Mouse (Mus musculus) hindbrain, embryonic 13.5 days (tissue): Measurements from ENCODE around the gene Plekhs1. TPM values are rescaled to one million over a fixed set of nuclear protein-coding genes. Genes with fewer than 3 reads are reported as not detected.

Source experiments
- ATAC-seq: fragments of 200-750 bp; cut with Nextera tagmentation; 2 replicates; pipeline ENCODE4 v1.8.0; 2017; ENCODE audit warnings: moderate TSS enrichment; ENCODE audit not compliant: low FRiP score
- H3K27ac ChIP-seq: fragments of 300-500 bp; sonication (generic); 2 replicates; pipeline ENCODE4 v1.5.1; 2015; ENCODE audit warnings: inconsistent platforms, mild to moderate bottlenecking, moderate library complexity
- H3K27me3 ChIP-seq: fragments of 300-500 bp; sonication (generic); 2 replicates; pipeline ENCODE4 v1.6.1; 2015; ENCODE audit warnings: mild to moderate bottlenecking, inconsistent platforms
- H3K36me3 ChIP-seq: fragments of 300-500 bp; sonication (generic); 2 replicates; pipeline ENCODE4 v1.6.1; 2015; ENCODE audit warnings: mild to moderate bottlenecking, inconsistent platforms
- H3K4me1 ChIP-seq: fragments of 300-500 bp; sonication (generic); replicated peaks from 2 replicates; pipeline ENCODE4 v1.6.1; 2015; ENCODE audit warnings: inconsistent platforms
- H3K4me2 ChIP-seq: fragments of 300-500 bp; sonication (generic); 2 replicates; pipeline ENCODE4 v1.6.1; 2015; ENCODE audit warnings: inconsistent platforms, mild to moderate bottlenecking, moderate library complexity
- H3K4me3 ChIP-seq: fragments of 300-500 bp; sonication (generic); 2 replicates; pipeline ENCODE4 v1.5.1; 2015; ENCODE audit warnings: mild to moderate bottlenecking, inconsistent platforms
- H3K9ac ChIP-seq: fragments of 300-500 bp; sonication (generic); 2 replicates; pipeline ENCODE4 v1.6.1; 2015; ENCODE audit warnings: mild to moderate bottlenecking, inconsistent platforms
- H3K9me3 ChIP-seq: fragments of 300-500 bp; sonication (generic); 2 replicates; pipeline ENCODE4 v1.6.1; 2016; ENCODE audit warnings: inconsistent platforms
- WGBS: fragments of 180-500 bp; shearing (Covaris S2); methylation state at CpG from one replicate; pipeline ENCODE4 v1.1.7; 2015; 5-methylcytosine and 5-hydroxymethylcytosine counted together
- polyA plus RNA-seq: library from polyadenylated mRNA; unstranded; fragments of >200 nt; fragmentation: Nextera tagmentation; extraction: Ambion mirVana; gene quantifications from 2 replicates; pipeline ENCODE4 v1.2.1, GENCODE M21; 2015

Gene Plekhs1
- polyA plus RNA-seq: 0.09 and 0.16 TPM in 2 replicates

DNA sequence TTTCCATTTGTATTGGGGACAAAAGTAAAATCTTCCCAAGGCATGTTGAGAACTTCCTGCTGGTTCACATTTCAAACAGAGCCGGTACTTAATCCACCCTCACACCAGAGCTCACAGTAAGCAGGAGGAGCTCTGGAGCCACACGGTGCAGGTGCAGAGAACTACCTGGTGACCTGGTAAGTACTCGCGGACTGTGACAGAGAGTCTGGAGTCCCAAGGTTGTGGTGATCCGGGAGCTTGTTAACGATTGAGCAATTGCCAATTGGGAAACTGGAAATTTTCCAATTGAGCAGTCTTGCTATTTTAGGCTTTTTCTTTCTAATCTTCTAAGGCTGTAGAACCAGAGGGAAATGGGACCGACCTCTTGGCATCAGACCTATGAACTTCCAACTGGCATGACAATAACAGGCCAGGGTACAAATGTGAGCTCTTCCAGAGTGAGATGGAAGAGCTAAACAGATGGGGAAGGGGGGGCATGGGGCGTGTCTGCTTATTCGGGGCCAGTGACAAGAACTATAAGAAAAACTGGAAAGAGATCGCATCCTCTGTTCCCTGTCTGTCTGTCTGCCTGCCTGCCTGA is at the start of gene Plekhs1:
TSS of gene Plekhs1 (plus strand) at position 119 of the 580 bp plus-strand sequence.
- Histone ChIP-seq H3K9me3 (no peaks in the 10 kb centered on the region), H3K36me3 (no peaks in the 10 kb centered on the region), H3K4me1 (no peaks in the 10 kb centered on the region), H3K4me3 (no peak within 1 kb of the TSS), H3K27ac (no peak within 1 kb of the TSS), H3K9ac (no peak within 1 kb of the TSS), H3K4me2 (no peak within 1 kb of the TSS), H3K27me3 (no peaks in the 10 kb centered on the region)
- 67% methylated on average over 10 of the region's 10 CpGs for WGBS
- ATAC-seq: no peak

DNA sequence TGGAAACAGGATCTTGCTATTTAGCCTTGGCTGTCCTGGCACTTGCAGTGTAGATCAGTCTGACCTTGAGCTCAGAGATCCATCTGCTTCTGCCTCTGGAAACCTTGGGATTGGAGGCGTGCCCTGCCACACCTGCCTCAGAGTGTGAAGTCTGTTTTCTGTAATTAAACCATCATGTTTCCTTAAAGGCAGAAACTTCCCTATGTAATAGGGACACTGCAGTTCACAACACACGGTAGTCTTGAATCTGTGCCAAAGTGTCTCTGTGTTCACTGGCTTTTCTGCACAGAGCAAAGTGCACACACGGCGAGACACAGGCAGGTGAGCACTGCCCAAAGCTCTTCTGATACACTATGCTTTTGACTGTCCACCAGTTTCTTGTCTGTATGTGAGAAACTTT is 43.0 kb upstream of the Plekhs1 start:
- Histone ChIP-seq H3K27ac (no peak overlapping the region), H3K36me3 (no peaks in the 10 kb centered on the region), H3K4me1 (peaks cover 3% of the 10 kb centered on the region), H3K27me3 (no peaks in the 10 kb centered on the region), H3K9me3 (no peaks in the 10 kb centered on the region), H3K4me3 (no peak overlapping the region), H3K9ac (no peak overlapping the region), H3K4me2 (no peak overlapping the region)
- ATAC-seq: no peak
- 88% methylated on average over 4 of the region's 4 CpGs for WGBS

DNA sequence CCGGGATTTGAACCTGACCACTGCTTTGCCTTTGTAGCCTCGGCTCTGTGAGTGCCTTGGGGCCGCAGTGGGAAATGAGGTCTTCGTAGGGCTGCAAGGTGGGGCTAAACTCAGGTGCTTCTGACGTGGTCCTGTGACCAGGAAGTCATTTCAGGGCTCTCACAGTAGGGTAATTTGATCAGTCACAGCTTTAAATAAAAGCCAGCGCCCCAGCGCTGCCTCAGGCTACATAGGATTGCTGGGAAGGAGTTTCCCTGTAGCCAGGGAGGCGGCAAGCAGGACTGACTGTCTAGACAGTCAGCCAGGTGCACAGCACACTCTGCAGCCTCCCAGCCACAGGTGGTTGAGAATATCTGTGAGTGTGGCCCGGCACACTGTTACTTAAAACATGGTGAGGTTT is 42.0 kb upstream of the Plekhs1 start:
- no peak overlapping the region for H3K4me2 ChIP-seq
- no peak for ATAC-seq
- H3K4me1 ChIP-seq: peaks cover 12% of the 10 kb centered on the region
- H3K4me3 ChIP-seq: no peak overlapping the region
- H3K9me3 ChIP-seq: no peaks in the 10 kb centered on the region
- peaks cover 3% of the 10 kb centered on the region; the same call in 1 of the 2 replicates for H3K27me3 ChIP-seq
- WGBS: 80% methylated on average over 9 of the region's 9 CpGs
- no peak overlapping the region for H3K9ac ChIP-seq
- H3K27ac ChIP-seq: no peak overlapping the region
- no peaks in the 10 kb centered on the region for H3K36me3 ChIP-seq

- peaks cover 21% of the 10 kb centered on the region for H3K4me1 ChIP-seq
- H3K27ac ChIP-seq: no peak overlapping the region
- no peak overlapping the region for H3K4me3 ChIP-seq
- no peak overlapping the region for H3K4me2 ChIP-seq
- 86% methylated on average over 3 of the region's 3 CpGs for WGBS
- H3K27me3 ChIP-seq: peaks cover 3% of the 10 kb centered on the region; the same call in 1 of the 2 replicates
- no peak for ATAC-seq
- no peaks in the 10 kb centered on the region for H3K9me3 ChIP-seq
- H3K9ac ChIP-seq: no peak overlapping the region
- no peaks in the 10 kb centered on the region for H3K36me3 ChIP-seq
Measured at GRCm38 (mm10) chr19:56420345-56420744, 41.1 kb upstream of the Plekhs1 start.

DNA sequence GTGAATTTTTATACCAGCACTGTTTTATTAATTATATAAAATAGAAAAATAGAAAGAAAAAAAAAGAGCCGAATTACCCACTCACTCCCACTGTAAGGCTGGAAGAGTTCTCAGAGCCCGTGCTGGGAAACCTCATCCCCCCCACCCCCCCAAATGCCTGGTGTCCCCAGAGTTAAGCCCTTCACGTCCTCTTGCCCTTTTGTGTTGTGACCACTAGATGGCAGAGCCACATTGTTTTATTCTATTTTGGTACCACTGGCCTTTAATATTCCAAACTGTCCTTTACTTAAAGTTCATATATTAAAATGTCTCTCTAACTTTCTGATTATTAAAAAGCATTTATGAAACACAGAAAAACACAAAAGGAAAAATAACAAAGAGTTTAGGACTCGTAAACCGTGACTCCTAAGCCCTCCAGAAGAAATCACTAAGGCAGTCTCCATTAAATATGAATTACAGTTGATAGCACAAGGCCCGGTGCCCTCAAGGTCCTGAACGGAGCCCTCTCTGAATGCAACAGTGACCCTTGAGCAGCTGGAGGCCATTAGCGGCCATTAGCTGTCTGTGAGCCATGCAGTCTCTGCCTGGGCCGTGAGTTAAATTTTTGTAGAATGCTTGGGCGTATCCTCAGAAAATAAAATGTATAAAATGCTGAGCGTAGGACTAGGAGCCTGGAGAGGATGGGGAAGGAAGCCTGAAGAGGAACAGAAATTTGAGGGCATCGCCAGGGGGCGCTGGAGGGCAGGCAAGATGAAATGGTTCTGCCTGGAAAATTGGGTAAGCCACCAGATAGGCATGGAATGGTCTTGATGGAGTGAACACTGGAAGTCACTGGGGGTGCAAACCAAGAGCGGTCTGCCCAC is 38.7 kb upstream of the Plekhs1 start:
- peak; percentile 66; the same call in 1 of the 2 replicates for ATAC-seq
- no peaks in the 10 kb centered on the region for H3K9me3 ChIP-seq
- no peak overlapping the region for H3K4me2 ChIP-seq
- H3K4me3 ChIP-seq: no peak overlapping the region
- peaks cover 3% of the 10 kb centered on the region; the same call in 1 of the 2 replicates for H3K27me3 ChIP-seq
- no peak overlapping the region for H3K9ac ChIP-seq
- H3K4me1 ChIP-seq: peaks cover 26% of the 10 kb centered on the region
- H3K36me3 ChIP-seq: no peaks in the 10 kb centered on the region
- no peak overlapping the region for H3K27ac ChIP-seq
- 33% methylated on average over 14 of the region's 14 CpGs for WGBS

DNA sequence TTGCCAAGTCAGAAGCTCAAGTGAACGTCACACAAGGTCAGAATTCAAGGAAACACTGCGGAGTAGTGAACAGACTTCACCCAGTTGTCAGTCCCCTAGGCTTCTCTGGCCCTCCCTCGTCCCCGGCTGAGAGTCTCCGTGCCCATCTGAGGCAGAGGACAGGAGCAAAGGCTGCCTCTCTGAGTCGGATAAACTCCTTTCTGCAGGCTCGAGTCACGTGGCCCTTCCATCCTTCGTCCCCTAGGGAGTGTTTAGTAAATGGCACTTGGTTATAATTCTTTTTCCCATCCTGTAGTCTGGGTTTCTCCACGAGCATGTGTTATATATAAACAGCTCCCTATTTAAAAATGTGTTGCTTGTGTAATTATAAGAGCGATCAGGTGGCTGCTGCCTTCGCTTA is 38.1 kb upstream of the Plekhs1 start:
- Histone ChIP-seq H3K4me2 (peak overlapping the region; percentile 21; the same call in 1 of the 2 replicates), H3K36me3 (no peaks in the 10 kb centered on the region), H3K4me1 (peaks cover 26% of the 10 kb centered on the region), H3K9me3 (no peaks in the 10 kb centered on the region), H3K4me3 (no peak overlapping the region), H3K9ac (peak overlapping the region; percentile 19; the same call in 1 of the 2 replicates), H3K27ac (no peak overlapping the region), H3K27me3 (peaks cover 3% of the 10 kb centered on the region; the same call in 1 of the 2 replicates)
- 48% methylated on average over 12 of the region's 12 CpGs for WGBS
- ATAC-seq: no peak

DNA sequence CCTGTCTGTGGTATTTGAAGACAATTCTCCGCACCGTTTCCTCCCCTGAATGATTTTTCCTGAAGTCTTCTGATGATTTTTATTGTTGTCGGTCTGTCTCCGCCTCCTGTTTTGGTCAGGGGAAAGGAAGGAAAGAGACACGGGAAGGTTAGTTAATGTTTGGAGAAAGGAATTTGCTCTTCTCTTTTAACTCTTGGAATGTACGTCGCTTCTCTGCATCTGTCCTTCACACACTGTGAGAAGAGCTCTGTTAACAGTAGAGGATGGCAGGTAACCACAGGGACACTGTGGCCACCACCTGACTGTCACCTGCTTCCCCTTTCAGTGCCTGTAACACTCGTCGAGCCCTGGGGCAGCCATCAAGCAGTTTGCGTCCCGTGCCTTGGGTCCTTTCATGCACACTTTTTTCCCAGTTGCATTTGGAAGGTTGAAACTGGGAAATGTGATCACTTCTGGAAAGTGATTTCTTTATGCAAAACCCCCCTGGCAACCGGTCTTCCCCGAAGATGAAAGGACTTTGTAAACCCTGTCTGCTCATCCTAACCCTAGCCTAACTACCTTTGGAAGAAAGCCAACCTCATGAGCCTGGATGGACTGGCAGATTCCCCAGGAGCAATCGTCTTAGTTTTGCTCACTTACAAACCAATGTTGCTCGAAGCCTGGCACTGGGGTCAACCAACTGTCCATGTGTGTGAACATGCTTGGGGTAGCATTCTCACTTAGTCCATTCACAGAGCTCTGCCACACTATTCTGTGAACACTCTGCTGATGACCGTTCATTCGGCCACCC is 36.6 kb upstream of the Plekhs1 start:
- no peak overlapping the region for H3K27ac ChIP-seq
- no peaks in the 10 kb centered on the region for H3K36me3 ChIP-seq
- 70% methylated on average over 17 of the region's 17 CpGs for WGBS
- no peak overlapping the region for H3K4me2 ChIP-seq
- no peaks in the 10 kb centered on the region; the same call in 1 of the 2 replicates for H3K9me3 ChIP-seq
- no peak for ATAC-seq
- no peak overlapping the region for H3K4me3 ChIP-seq
- H3K4me1 ChIP-seq: peaks cover 26% of the 10 kb centered on the region
- no peak overlapping the region for H3K9ac ChIP-seq
- peaks cover 3% of the 10 kb centered on the region; the same call in 1 of the 2 replicates for H3K27me3 ChIP-seq

DNA sequence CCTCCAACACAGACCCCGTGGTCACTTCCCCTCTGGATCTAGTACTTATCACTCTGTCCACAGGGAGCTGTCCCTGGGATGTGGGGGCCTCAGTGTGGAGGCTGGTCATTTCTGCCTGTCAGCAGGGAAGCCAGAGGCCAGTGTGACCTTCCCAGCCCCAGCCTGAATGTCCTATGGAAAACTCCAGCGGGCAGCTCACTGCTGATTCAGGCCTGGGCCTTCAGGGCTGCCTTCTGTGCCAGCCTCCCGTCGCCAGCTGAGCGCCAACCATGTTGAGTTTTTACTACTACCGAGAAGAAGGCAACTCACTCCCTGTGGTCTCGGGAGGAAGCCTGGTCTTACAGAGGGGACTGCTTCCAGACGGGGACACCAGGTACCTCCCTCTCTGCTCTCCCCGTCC is 35.9 kb upstream of the Plekhs1 start:
- no peak for ATAC-seq
- no peaks in the 10 kb centered on the region; the same call in 1 of the 2 replicates for H3K9me3 ChIP-seq
- H3K9ac ChIP-seq: 0 out of 2 replicates have a peak overlapping the region, but pooled peaks have one; percentile 19
- H3K36me3 ChIP-seq: no peaks in the 10 kb centered on the region
- no peak overlapping the region for H3K4me2 ChIP-seq
- H3K27me3 ChIP-seq: peaks cover 3% of the 10 kb centered on the region; the same call in 1 of the 2 replicates
- 64% methylated on average over 9 of the region's 9 CpGs for WGBS
- H3K4me3 ChIP-seq: no peak overlapping the region
- no peak overlapping the region for H3K27ac ChIP-seq
- peaks cover 26% of the 10 kb centered on the region for H3K4me1 ChIP-seq

DNA sequence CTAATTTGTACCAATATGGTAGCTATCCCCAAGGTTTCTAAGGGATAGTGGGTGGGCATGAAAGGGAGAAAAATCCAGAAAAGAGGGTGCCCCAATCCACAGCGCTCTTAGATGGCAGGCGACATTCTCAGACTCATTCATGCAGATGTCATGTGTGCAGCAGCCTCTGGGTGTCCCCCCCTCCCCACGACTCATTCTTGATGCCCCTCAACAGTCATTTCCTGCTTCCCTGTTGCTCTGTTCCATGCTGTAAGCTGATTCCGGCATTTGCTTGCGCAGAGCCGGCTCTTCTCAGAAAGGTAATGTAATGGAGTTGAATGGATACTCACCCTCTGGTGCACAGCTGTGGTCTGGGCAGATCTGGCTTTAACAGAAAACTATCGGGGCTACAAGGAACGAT is 31.1 kb upstream of the Plekhs1 start:
- Histone ChIP-seq H3K27ac (no peak overlapping the region), H3K4me3 (no peak overlapping the region), H3K27me3 (0 out of 2 replicates have a peak, but pooled peaks cover 2% of the 10 kb centered on the region), H3K4me2 (no peak overlapping the region), H3K9ac (no peak overlapping the region), H3K36me3 (no peaks in the 10 kb centered on the region), H3K9me3 (no peaks in the 10 kb centered on the region; the same call in 1 of the 2 replicates), H3K4me1 (peaks cover 5% of the 10 kb centered on the region)
- 81% methylated on average over 8 of the region's 8 CpGs for WGBS
- no peak for ATAC-seq

- Histone ChIP-seq H3K9me3 (no peaks in the 10 kb centered on the region; the same call in 1 of the 2 replicates), H3K27me3 (0 out of 2 replicates have a peak, but pooled peaks cover 2% of the 10 kb centered on the region), H3K27ac (no peak overlapping the region), H3K9ac (no peak overlapping the region), H3K4me2 (no peak overlapping the region), H3K4me3 (no peak overlapping the region), H3K4me1 (no peaks in the 10 kb centered on the region; the same call in 1 of the 2 replicates), H3K36me3 (no peaks in the 10 kb centered on the region)
- 75% methylated on average over 10 of the region's 10 CpGs for WGBS
- ATAC-seq: no peak
Measured at GRCm38 (mm10) chr19:56432706-56433105, 28.7 kb upstream of the Plekhs1 start.

GRCm38 (mm10) chr19:56433581-56433980 is 27.9 kb upstream of the Plekhs1 start:
- no peaks in the 10 kb centered on the region for H3K36me3 ChIP-seq
- ATAC-seq: no peak
- H3K9ac ChIP-seq: no peak overlapping the region
- H3K4me3 ChIP-seq: no peak overlapping the region
- H3K27me3 ChIP-seq: 0 out of 2 replicates have a peak, but pooled peaks cover 2% of the 10 kb centered on the region
- H3K9me3 ChIP-seq: no peaks in the 10 kb centered on the region; the same call in 1 of the 2 replicates
- no peak overlapping the region for H3K4me2 ChIP-seq
- 86% methylated on average over 7 of the region's 7 CpGs for WGBS
- H3K27ac ChIP-seq: no peak overlapping the region
- H3K4me1 ChIP-seq: no peaks in the 10 kb centered on the region; the same call in 1 of the 2 replicates

GRCm38 (mm10) chr19:56436380-56436779 is 25.1 kb upstream of the Plekhs1 start:
- Histone ChIP-seq H3K27me3 (0 out of 2 replicates have a peak, but pooled peaks cover 2% of the 10 kb centered on the region), H3K36me3 (no peaks in the 10 kb centered on the region), H3K4me2 (no peak overlapping the region), H3K4me1 (no peaks in the 10 kb centered on the region; the same call in 1 of the 2 replicates), H3K9me3 (no peaks in the 10 kb centered on the region), H3K27ac (no peak overlapping the region), H3K9ac (no peak overlapping the region), H3K4me3 (no peak overlapping the region)
- 88% methylated on average over 13 of the region's 13 CpGs for WGBS
- ATAC-seq: no peak
